Mouse (Mus musculus) CH12.LX (cell line): ENCODE measurements around the gene Cenpa. TPM values are rescaled to one million over a fixed set of nuclear protein-coding genes. Genes with fewer than 3 reads are reported as not detected.

ENCODE experiments used
- DNase-seq: peaks from one replicate; pipeline ENCODE4 v3.0.0-alpha.2; 2013; ENCODE audit errors: extremely low read depth
- H3K27ac ChIP-seq: 2 replicates; pipeline ENCODE4 v1.5.1; 2012; ENCODE audit warnings: low read depth, mild to moderate bottlenecking, control low read depth, moderate library complexity; ENCODE audit not compliant: insufficient read depth
- H3K27me3 ChIP-seq: replicated peaks from 2 replicates; pipeline ENCODE3; 2012; ENCODE audit warnings: inconsistent platforms
- H3K36me3 ChIP-seq, 2 experiments: replicated peaks in 1 of 2; 2 replicates each; pipeline versions ENCODE3 to v1.6.1; 2012; ENCODE audit warnings: inconsistent platforms in 1 of 2, low read length in 1 of 2, mild to moderate bottlenecking in 1 of 2, mixed read lengths in 1 of 2, moderate library complexity in 1 of 2; ENCODE audit not compliant: control insufficient read depth in 1 of 2, insufficient read depth in 1 of 2
- H3K4me1 ChIP-seq, 2 experiments: 2 replicates each; pipeline ENCODE4 v1.6.1; 2012; ENCODE audit warnings: inconsistent platforms in 1 of 2, moderate library complexity in 1 of 2; ENCODE audit not compliant: insufficient read depth in 2 of 2, control insufficient read depth in 1 of 2
- H3K4me2 ChIP-seq: 2 replicates; pipeline ENCODE4 v1.6.1; 2012; ENCODE audit warnings: low read depth, mild to moderate bottlenecking, control low read depth; ENCODE audit not compliant: poor library complexity, insufficient read depth, severe bottlenecking
- H3K4me3 ChIP-seq, 3 experiments: fragments of 150-350 bp in 1 of 3; sonication (generic) in 1 of 3; replicated peaks in 1 of 3; 2 replicates each; pipeline versions ENCODE3 to v1.5.1; 2011 to 2012; ENCODE audit warnings: low read depth in 2 of 3, low read length in 2 of 3, mild to moderate bottlenecking in 2 of 3, moderate library complexity in 2 of 3, control low read depth in 1 of 3, improper control_type of control experiment in 1 of 3, inconsistent platforms in 1 of 3, mixed read lengths in 1 of 3; ENCODE audit not compliant: poor library complexity in 1 of 3
- H3K79me2 ChIP-seq: replicated peaks from 2 replicates; pipeline ENCODE4 v1.6.1; 2012; ENCODE audit warnings: mild to moderate bottlenecking, moderate library complexity; ENCODE audit not compliant: control insufficient read depth, poor library complexity, insufficient read depth, severe bottlenecking; ENCODE audit errors: extremely low read depth
- H3K9ac ChIP-seq: 2 replicates; pipeline ENCODE4 v1.6.1; 2012; ENCODE audit warnings: low read depth, mild to moderate bottlenecking, control low read depth, moderate library complexity; ENCODE audit not compliant: insufficient read depth
- H3K9me3 ChIP-seq: replicated peaks from 2 replicates; pipeline ENCODE3; 2012; ENCODE audit warnings: low read length, inconsistent platforms, mixed read lengths
- CHD2 ChIP-seq: IDR thresholded peaks from 2 replicates; pipeline ENCODE4 v1.6.1; 2011; ENCODE audit warnings: low read length, improper control_type of control experiment
- CTCF ChIP-seq, 2 experiments: IDR thresholded peaks in 1 of 2; conservative IDR thresholded peaks in 1 of 2; 2 replicates each; pipeline ENCODE4 v1.5.1; 2011 to 2012; ENCODE audit warnings: low read depth in 2 of 2, low read length in 2 of 2, improper control_type of control experiment in 1 of 2, inconsistent platforms in 1 of 2, mild to moderate bottlenecking in 1 of 2, moderate library complexity in 1 of 2
- E2F4 ChIP-seq: IDR thresholded peaks from 2 replicates; pipeline ENCODE4 v1.6.1; 2011; ENCODE audit warnings: low read depth, low read length, improper control_type of control experiment; ENCODE audit not compliant: insufficient replicate concordance
- EP300 ChIP-seq: IDR thresholded peaks from 2 replicates; pipeline ENCODE4 v1.6.1; 2011; ENCODE audit warnings: low read length, improper control_type of control experiment
- GABPA ChIP-seq: IDR thresholded peaks from 2 replicates; pipeline ENCODE4 v1.6.1; 2012; ENCODE audit warnings: low read depth, low read length, improper control_type of control experiment, inconsistent platforms; ENCODE audit not compliant: insufficient replicate concordance
- HCFC1 ChIP-seq: IDR thresholded peaks from 2 replicates; pipeline ENCODE4 v1.6.1; 2012; ENCODE audit warnings: low read depth, mild to moderate bottlenecking, inconsistent platforms, low read length, improper control_type of control experiment
- MAFK ChIP-seq: IDR thresholded peaks from 2 replicates; pipeline ENCODE4 v1.6.1; 2011; ENCODE audit warnings: low read length, improper control_type of control experiment; ENCODE audit not compliant: insufficient replicate concordance
- MAZ ChIP-seq: IDR thresholded peaks from 2 replicates; pipeline ENCODE4 v1.6.1; 2012; ENCODE audit warnings: low read depth, mild to moderate bottlenecking, inconsistent platforms, low read length, improper control_type of control experiment, moderate library complexity
- MXI1 ChIP-seq: IDR thresholded peaks from 2 replicates; pipeline ENCODE4 v1.6.1; 2011; ENCODE audit warnings: mild to moderate bottlenecking, low read depth, low read length, improper control_type of control experiment
- MYC ChIP-seq: IDR thresholded peaks from 2 replicates; pipeline ENCODE4 v1.6.1; 2011; ENCODE audit warnings: low read depth, mild to moderate bottlenecking, improper control_type of control experiment, low read length
- NELFE ChIP-seq: IDR thresholded peaks from 2 replicates; pipeline ENCODE4 v1.6.1; 2011; ENCODE audit warnings: low read depth, low read length, improper control_type of control experiment
- PAX5 ChIP-seq: IDR thresholded peaks from 2 replicates; pipeline ENCODE4 v1.6.1; 2012; ENCODE audit warnings: low read length, inconsistent platforms, mixed read lengths
- RAD21 ChIP-seq: IDR thresholded peaks from 2 replicates; pipeline ENCODE4 v1.6.1; 2011; ENCODE audit warnings: low read depth, mild to moderate bottlenecking, low read length, improper control_type of control experiment, moderate library complexity
- SIN3A ChIP-seq: IDR thresholded peaks from 2 replicates; pipeline ENCODE4 v1.6.1; 2012; ENCODE audit warnings: low read length, improper control_type of control experiment, inconsistent platforms
- SMC3 ChIP-seq: IDR thresholded peaks from 2 replicates; pipeline ENCODE4 v1.6.1; 2011; ENCODE audit warnings: low read depth, low read length, improper control_type of control experiment
- UBTF ChIP-seq: IDR thresholded peaks from 2 replicates; pipeline ENCODE4 v1.6.1; 2012; ENCODE audit warnings: low read depth, mild to moderate bottlenecking, inconsistent platforms, low read length, improper control_type of control experiment, moderate library complexity
- USF1 ChIP-seq: IDR thresholded peaks from 2 replicates; pipeline ENCODE4 v1.6.1; 2014; ENCODE audit warnings: low read depth, mild to moderate bottlenecking, inconsistent platforms, low read length, improper control_type of control experiment
- USF2 ChIP-seq: conservative IDR thresholded peaks from 2 replicates; pipeline ENCODE4 v1.6.1; 2011; ENCODE audit warnings: low read depth, low read length, improper control_type of control experiment
- ZC3H11A ChIP-seq: IDR thresholded peaks from 2 replicates; pipeline ENCODE4 v1.6.1; 2012; ENCODE audit warnings: low read depth, mild to moderate bottlenecking, inconsistent platforms, low read length, improper control_type of control experiment
- ZMIZ1 ChIP-seq: IDR thresholded peaks from 2 replicates; pipeline ENCODE4 v1.6.1; 2012; ENCODE audit warnings: low read depth, mild to moderate bottlenecking, inconsistent platforms, low read length, improper control_type of control experiment
- ZNF384 ChIP-seq: IDR thresholded peaks from 2 replicates; pipeline ENCODE4 v1.6.1; 2012; ENCODE audit warnings: low read depth, low read length, improper control_type of control experiment, inconsistent platforms
- dilution Hi-C: fragments of 300-500 bp; cut with MboI; formaldehyde crosslinking; loops from 2 replicates; pipeline ENCODE4 v1.14.3; 2020; ENCODE audit warnings: low sequenced_read_pairs; ENCODE audit not compliant: extremely low pct_unique_long_range_greater_than_20kb, extremely low pct_ligation_motif_present
- in situ Hi-C: fragments of 300-500 bp; cut with MboI; formaldehyde crosslinking; loops from 3 replicates; pipeline ENCODE4 v1.14.3; 2019; ENCODE audit warnings: low sequenced_read_pairs, low pct_ligation_motif_present, low pct_unique_long_range_greater_than_20kb, mixed read lengths
- polyA plus RNA-seq: library from polyadenylated mRNA; unstranded; fragments of >175 nt; gene quantifications from 2 replicates; pipeline ENCODE4 v1.2.1, GENCODE M21; 2012; ENCODE audit warnings: low read depth; ENCODE audit not compliant: insufficient read length
- total RNA-seq, 2 experiments: library from RNA; depleted of rRNA; stranded (reverse); fragments of 300-350 nt in 1 of 2; fragments of >200 nt in 1 of 2; gene quantifications; 2 replicates each; pipeline ENCODE4 v1.2.3; 2012 to 2014

Cenpa gene
- total and polyA plus RNA-seq, 3 experiments, result 89.4 to 163 (median 125) TPM

DNA sequence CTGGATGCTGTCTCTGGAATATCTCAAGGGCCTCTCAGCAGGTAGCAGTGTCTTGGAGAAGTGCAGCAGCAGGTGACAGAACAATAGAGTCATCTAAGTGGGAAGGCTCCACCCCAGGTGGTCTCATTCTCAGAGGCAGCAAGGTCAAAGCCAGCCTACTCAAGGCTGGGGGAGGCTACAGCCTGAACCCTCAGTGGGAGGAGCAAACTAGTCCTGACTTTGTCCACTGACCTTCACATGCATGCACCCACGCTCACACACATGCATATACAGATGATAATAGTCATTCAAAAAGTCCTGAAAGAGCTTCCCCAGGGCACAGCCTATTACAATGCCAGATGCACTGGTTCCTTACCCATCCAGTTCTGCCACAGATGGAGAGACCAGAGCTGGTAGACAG is 6.3 kb upstream of the Cenpa start:
- dilution Hi-C loops, result no loop called here

GRCm38 (mm10) chr5:30660813-30661212 is 5.8 kb upstream of the Cenpa start:
- DNase-seq, result no peak
- H3K36me3 ChIP-seq, result peaks cover 18 to 32% of the 10 kb centered on the region in 2 experiments
- H3K9ac ChIP-seq, result no peak overlapping the region
- H3K4me2 ChIP-seq, result no peak overlapping the region
- in situ Hi-C loops (no loop called here), dilution Hi-C loops (no loop called here)
- TF ChIP-seq MAFK, result no peak
- TF ChIP-seq E2F4, result no peak
- no peak for TF ChIP-seq CTCF (conservative IDR thresholded peaks at IDR 0.05 in 1 of 2, IDR thresholded peaks at IDR 0.05 in 1 of 2; ENCODE audit: low read depth in 2 of 2, low read length in 2 of 2)
- TF ChIP-seq MAZ, result no peak
- no peak for TF ChIP-seq PAX5
- TF ChIP-seq ZNF384, result no peak
- TF ChIP-seq RAD21, result no peak
- no peak for TF ChIP-seq CHD2
- TF ChIP-seq HCFC1, result no peak
- no peak for TF ChIP-seq GABPA
- TF ChIP-seq SMC3, result no peak
- no peak for TF ChIP-seq UBTF
- no peak for TF ChIP-seq USF1
- TF ChIP-seq NELFE, result no peak
- no peak for TF ChIP-seq ZMIZ1
- peaks cover 18% of the 10 kb centered on the region for H3K9me3 ChIP-seq
- H3K4me3 ChIP-seq, result no peak overlapping the region
- no peaks in the 10 kb centered on the region for H3K79me2 ChIP-seq
- H3K27me3 ChIP-seq, result no peaks in the 10 kb centered on the region
- peaks cover 0 to 4% of the 10 kb centered on the region in 2 experiments; a peak in 1 of 4 replicates for H3K4me1 ChIP-seq
- H3K27ac ChIP-seq, result no peak overlapping the region

More for the DNA sequence above, 6.3 kb upstream of the Cenpa start:
- H3K4me3 ChIP-seq, result no peak overlapping the region
- H3K36me3 ChIP-seq, result peaks cover 24 to 38% of the 10 kb centered on the region in 2 experiments
- H3K9ac ChIP-seq, result no peak overlapping the region
- DNase-seq, result no peak
- H3K79me2 ChIP-seq, result no peaks in the 10 kb centered on the region
- H3K27me3 ChIP-seq, result no peaks in the 10 kb centered on the region
- in situ Hi-C loops, result no loop called here
- H3K4me1 ChIP-seq, result peaks cover 0 to 8% of the 10 kb centered on the region in 2 experiments; a peak in 1 of 4 replicates
- no peak overlapping the region for H3K4me2 ChIP-seq
- TF ChIP-seq CHD2 (no peak), SIN3A (no peak), RAD21 (no peak), MYC (no peak), CTCF (conservative IDR thresholded peaks at IDR 0.05 in 1 of 2, IDR thresholded peaks at IDR 0.05 in 1 of 2; ENCODE audit: low read depth in 2 of 2, low read length in 2 of 2) (no peak), MAFK (no peak), EP300 (no peak), MXI1 (no peak), USF1 (no peak), USF2 (no peak), GABPA (no peak), UBTF (no peak), ZC3H11A (no peak), ZNF384 (no peak), HCFC1 (no peak)
- TF ChIP-seq, all 38 proteins: peak for 0
- peaks cover 18% of the 10 kb centered on the region for H3K9me3 ChIP-seq
- no peak overlapping the region for H3K27ac ChIP-seq
